Mouse (Mus musculus): Measurements from ENCODE around the gene Pja2. TPM values are rescaled to one million over a fixed set of nuclear protein-coding genes. Genes with fewer than 3 reads are reported as not detected.
"Not testable (repeated sequence)": the region's sequence is repeated elsewhere in the genome, so short reads cannot be mapped to it uniquely, and the experiment has no call there.

The Pja2 gene
- polyA plus RNA-seq, 1 experiment from 2014 or later: 36.0 TPM

- H3K27me3 ChIP-seq (replicated peaks; ENCODE audit: control insufficient read depth, insufficient read depth, low read length): no peaks in the 10 kb centered on the region
- peak overlapping the region; percentile 96 for H3K9ac ChIP-seq (ENCODE audit: low read depth, low read length)
- no peak for TF ChIP-seq CTCF (IDR thresholded peaks at IDR 0.05; ENCODE audit: low read depth)
- no peaks in the 10 kb centered on the region for H3K4me1 ChIP-seq (replicated peaks; ENCODE audit: control insufficient read depth, insufficient read depth, low read length)
- ATAC-seq: peak; percentile 42
- no peaks in the 10 kb centered on the region for H3K9me3 ChIP-seq (ENCODE audit: control insufficient read depth)
- no peaks in the 10 kb centered on the region for H3K36me3 ChIP-seq (ENCODE audit: control insufficient read depth, insufficient read depth)
- peak overlapping the region; percentile 94 for H3K4me3 ChIP-seq (ENCODE audit: low read depth, low read length)
- H3K27ac ChIP-seq (ENCODE audit: low read depth, low read length): peak overlapping the region; percentile 98
- H3K4me2 ChIP-seq (replicated peaks; ENCODE audit: low read depth): peak overlapping the region; percentile 72
- WGBS: under 1% methylated on average over 55 of the region's 62 CpGs
These were observed 322 bp downstream of the Pja2 start for GRCm38 (mm10) chr17:64331291-64331897.

- Histone ChIP-seq H3K4me2 (replicated peaks; ENCODE audit: low read depth) (peak overlapping the region; percentile 72), H3K36me3 (ENCODE audit: control insufficient read depth, insufficient read depth) (no peaks in the 10 kb centered on the region), H3K4me3 (ENCODE audit: low read depth, low read length) (peak overlapping the region; percentile 94), H3K9me3 (ENCODE audit: control insufficient read depth) (no peaks in the 10 kb centered on the region), H3K27ac (ENCODE audit: low read depth, low read length) (peak overlapping the region; percentile 98), H3K4me1 (replicated peaks; ENCODE audit: control insufficient read depth, insufficient read depth, low read length) (no peaks in the 10 kb centered on the region), H3K9ac (ENCODE audit: low read depth, low read length) (peak overlapping the region; percentile 96), H3K27me3 (replicated peaks; ENCODE audit: control insufficient read depth, insufficient read depth, low read length) (no peaks in the 10 kb centered on the region)
- 16% methylated on average over 8 of the region's 8 CpGs for WGBS
- no peak for TF ChIP-seq CTCF (IDR thresholded peaks at IDR 0.05; ENCODE audit: low read depth)
- no peak for ATAC-seq
These were observed 831 bp downstream of the Pja2 start for GRCm38 (mm10) chr17:64330885-64331284.

GRCm38 (mm10) chr17:64324556-64324955 lies 7.2 kb downstream of the Pja2 start:
- Histone ChIP-seq H3K9me3 (ENCODE audit: control insufficient read depth) (no peaks in the 10 kb centered on the region), H3K9ac (ENCODE audit: low read depth, low read length) (no peak overlapping the region), H3K27me3 (replicated peaks; ENCODE audit: control insufficient read depth, insufficient read depth, low read length) (no peaks in the 10 kb centered on the region), H3K36me3 (ENCODE audit: control insufficient read depth, insufficient read depth) (no peaks in the 10 kb centered on the region), H3K4me3 (ENCODE audit: low read depth, low read length) (no peak overlapping the region), H3K27ac (ENCODE audit: low read depth, low read length) (no peak overlapping the region), H3K4me1 (replicated peaks; ENCODE audit: control insufficient read depth, insufficient read depth, low read length) (no peaks in the 10 kb centered on the region), H3K4me2 (replicated peaks; ENCODE audit: low read depth) (no peak overlapping the region)
- no peak for TF ChIP-seq CTCF (IDR thresholded peaks at IDR 0.05; ENCODE audit: low read depth)
- ATAC-seq: no peak
- WGBS: 84% methylated on average over 2 of the region's 2 CpGs

GRCm38 (mm10) chr17:64315428-64315827 lies 16.3 kb downstream of the Pja2 start:
- no peaks in the 10 kb centered on the region for H3K27me3 ChIP-seq (replicated peaks; ENCODE audit: control insufficient read depth, insufficient read depth, low read length)
- ATAC-seq: no peak
- no peak for TF ChIP-seq CTCF (IDR thresholded peaks at IDR 0.05; ENCODE audit: low read depth)

GRCm38 (mm10) chr17:64314523-64314922 lies 17.2 kb downstream of the Pja2 start:
- WGBS: 59% methylated on average over 1 of the region's 1 CpGs
- H3K27me3 ChIP-seq (replicated peaks; ENCODE audit: control insufficient read depth, insufficient read depth, low read length); ATAC-seq: not testable (repeated sequence)

More at GRCm38 (mm10) chr17:64315428-64315827, 16.3 kb downstream of the Pja2 start:
- no peak overlapping the region for H3K4me2 ChIP-seq (replicated peaks; ENCODE audit: low read depth)
- H3K27ac ChIP-seq (ENCODE audit: low read depth, low read length): no peak overlapping the region
- no peaks in the 10 kb centered on the region for H3K9me3 ChIP-seq (ENCODE audit: control insufficient read depth)
- H3K9ac ChIP-seq (ENCODE audit: low read depth, low read length): no peak overlapping the region
- H3K4me3 ChIP-seq (ENCODE audit: low read depth, low read length): no peak overlapping the region
- H3K4me1 ChIP-seq (replicated peaks; ENCODE audit: control insufficient read depth, insufficient read depth, low read length): no peaks in the 10 kb centered on the region
- peaks cover 15% of the 10 kb centered on the region for H3K36me3 ChIP-seq (ENCODE audit: control insufficient read depth, insufficient read depth)

GRCm38 (mm10) chr17:64297628-64298027 lies 34.1 kb downstream of the Pja2 start:
- no peak overlapping the region for H3K27ac ChIP-seq (ENCODE audit: low read depth, low read length)
- H3K9me3 ChIP-seq (ENCODE audit: control insufficient read depth): no peaks in the 10 kb centered on the region
- peaks cover 7% of the 10 kb centered on the region; the same call in 1 of the 2 replicates for H3K36me3 ChIP-seq (ENCODE audit: control insufficient read depth, insufficient read depth)
- WGBS: 89% methylated on average over 5 of the region's 5 CpGs
- no peak for TF ChIP-seq CTCF (IDR thresholded peaks at IDR 0.05; ENCODE audit: low read depth)
- H3K9ac ChIP-seq (ENCODE audit: low read depth, low read length): no peak overlapping the region
- no peak for ATAC-seq
- H3K4me2 ChIP-seq (replicated peaks; ENCODE audit: low read depth): no peak overlapping the region
- no peak overlapping the region for H3K4me3 ChIP-seq (ENCODE audit: low read depth, low read length)
- no peaks in the 10 kb centered on the region for H3K27me3 ChIP-seq (replicated peaks; ENCODE audit: control insufficient read depth, insufficient read depth, low read length)
- no peaks in the 10 kb centered on the region for H3K4me1 ChIP-seq (replicated peaks; ENCODE audit: control insufficient read depth, insufficient read depth, low read length)

More at GRCm38 (mm10) chr17:64314523-64314922, 17.2 kb downstream of the Pja2 start:
- not testable (repeated sequence) for H3K4me3 ChIP-seq (ENCODE audit: low read depth, low read length); H3K9ac ChIP-seq (ENCODE audit: low read depth, low read length); H3K4me1 ChIP-seq (replicated peaks; ENCODE audit: control insufficient read depth, insufficient read depth, low read length); H3K27ac ChIP-seq (ENCODE audit: low read depth, low read length); H3K4me2 ChIP-seq (replicated peaks; ENCODE audit: low read depth); H3K9me3 ChIP-seq (ENCODE audit: control insufficient read depth)
- H3K36me3 ChIP-seq (ENCODE audit: control insufficient read depth, insufficient read depth): peaks cover 16% of the 10 kb centered on the region
